Mouse (Mus musculus) T-helper 17 cell (primary cell): ENCODE measurements around the gene Atxn7.

ENCODE experiments used
- in situ Hi-C, 2 experiments: fragments of 300-600 bp; cut with MboI, MseI; formaldehyde crosslinking; loops; 1 replicate in 1 of 2; 2 replicates in 1 of 2; pipeline ENCODE4 v1.15.1; 2025; ENCODE audit warnings: high pct_unique_total_duplicates in 2 of 2

Atxn7 gene

DNA sequence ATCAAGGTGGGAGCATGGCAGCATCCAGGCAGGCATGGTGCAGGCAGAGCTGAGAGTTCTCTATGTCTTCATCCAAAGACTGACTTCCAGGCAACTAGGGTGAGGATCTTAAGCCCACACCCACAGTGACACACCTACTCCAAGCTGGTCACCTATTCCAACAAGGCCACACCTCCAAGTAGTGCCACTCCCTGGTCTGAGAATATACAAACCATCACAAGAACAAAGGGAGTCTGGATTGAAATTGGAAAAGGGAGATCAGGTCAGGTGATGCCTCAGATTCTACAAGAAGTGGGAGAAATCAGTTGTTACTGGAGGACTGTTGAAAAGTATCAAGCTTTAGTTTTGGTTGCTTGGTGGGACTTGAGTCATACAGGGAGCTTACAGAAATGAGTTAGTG lies 98.4 kb downstream of the Atxn7 start:
- in situ Hi-C loops, result loop anchor here in 1 of 2 experiments (25.0 kb wide), 1 partner anchor 578 kb away; no protein-coding TSS in a partner anchor

GRCm38 (mm10) chr14:14062531-14063245 lies 101.4 kb downstream of the Atxn7 start:
- in situ Hi-C loops, result loop anchor here in 1 of 2 experiments (25.0 kb wide), 1 partner anchor 575 kb away; no protein-coding TSS in a partner anchor

- in situ Hi-C loops, result loop anchor here in 1 of 2 experiments (25.0 kb wide), 1 partner anchor 574 kb away; no protein-coding TSS in a partner anchor
Observed at GRCm38 (mm10) chr14:14063382-14063781, 102.1 kb downstream of the Atxn7 start.

GRCm38 (mm10) chr14:14064486-14065141 lies 103.4 kb downstream of the Atxn7 start:
- in situ Hi-C loops, result loop anchor here in 1 of 2 experiments (25.0 kb wide), 1 partner anchor 573 kb away; no protein-coding TSS in a partner anchor

GRCm38 (mm10) chr14:14065142-14065498 lies 103.9 kb downstream of the Atxn7 start:
- in situ Hi-C loops, result loop anchor here in 1 of 2 experiments (25.0 kb wide), 1 partner anchor 572 kb away; no protein-coding TSS in a partner anchor

DNA sequence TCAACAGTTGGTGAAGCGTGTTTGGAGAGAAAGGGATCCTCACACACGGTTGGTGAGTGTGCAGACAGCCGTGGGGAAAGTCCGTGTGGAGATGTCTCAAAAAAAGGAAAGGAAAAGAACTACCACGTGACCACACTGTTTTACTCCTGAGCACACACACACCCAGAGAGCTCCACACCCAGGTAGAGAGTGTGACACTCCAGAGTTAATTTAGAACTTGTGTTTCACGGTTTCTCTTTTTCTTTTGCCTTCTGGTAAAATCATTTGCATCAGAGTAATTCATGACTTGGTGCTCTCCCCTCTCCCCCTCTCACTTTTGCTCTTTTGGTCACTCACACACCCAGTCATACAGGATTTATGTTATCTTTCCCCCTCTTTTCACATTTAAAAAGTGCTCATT lies 105.0 kb downstream of the Atxn7 start:
- in situ Hi-C loops, result loop anchor here in 1 of 2 experiments (25.0 kb wide), 1 partner anchor 571 kb away; no protein-coding TSS in a partner anchor

GRCm38 (mm10) chr14:14067648-14068472 lies 106.6 kb downstream of the Atxn7 start:
- in situ Hi-C loops, result loop anchor here in 1 of 2 experiments (25.0 kb wide), 1 partner anchor 569 kb away; no protein-coding TSS in a partner anchor

DNA sequence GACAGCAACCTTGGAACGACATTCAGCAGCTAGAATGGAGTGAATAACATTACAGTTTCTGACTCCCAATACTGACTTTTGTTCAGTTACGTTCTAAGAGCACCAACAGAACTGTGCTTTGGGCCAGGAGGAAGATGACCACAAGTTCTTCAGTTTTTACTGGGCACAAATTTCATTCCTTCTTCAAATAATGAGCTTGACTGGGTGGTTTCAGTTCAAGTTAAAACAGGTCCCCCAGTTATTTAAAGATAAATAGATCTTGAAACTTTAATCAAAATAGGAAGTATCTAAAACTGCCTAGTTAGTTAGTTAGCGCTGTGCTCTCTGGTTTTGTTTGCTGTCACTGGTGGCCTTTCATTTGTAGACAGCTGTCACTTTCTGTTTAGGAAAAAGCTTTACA lies 107.3 kb downstream of the Atxn7 start:
- in situ Hi-C loops, result loop anchor here in 1 of 2 experiments (25.0 kb wide), 1 partner anchor 569 kb away; no protein-coding TSS in a partner anchor

DNA sequence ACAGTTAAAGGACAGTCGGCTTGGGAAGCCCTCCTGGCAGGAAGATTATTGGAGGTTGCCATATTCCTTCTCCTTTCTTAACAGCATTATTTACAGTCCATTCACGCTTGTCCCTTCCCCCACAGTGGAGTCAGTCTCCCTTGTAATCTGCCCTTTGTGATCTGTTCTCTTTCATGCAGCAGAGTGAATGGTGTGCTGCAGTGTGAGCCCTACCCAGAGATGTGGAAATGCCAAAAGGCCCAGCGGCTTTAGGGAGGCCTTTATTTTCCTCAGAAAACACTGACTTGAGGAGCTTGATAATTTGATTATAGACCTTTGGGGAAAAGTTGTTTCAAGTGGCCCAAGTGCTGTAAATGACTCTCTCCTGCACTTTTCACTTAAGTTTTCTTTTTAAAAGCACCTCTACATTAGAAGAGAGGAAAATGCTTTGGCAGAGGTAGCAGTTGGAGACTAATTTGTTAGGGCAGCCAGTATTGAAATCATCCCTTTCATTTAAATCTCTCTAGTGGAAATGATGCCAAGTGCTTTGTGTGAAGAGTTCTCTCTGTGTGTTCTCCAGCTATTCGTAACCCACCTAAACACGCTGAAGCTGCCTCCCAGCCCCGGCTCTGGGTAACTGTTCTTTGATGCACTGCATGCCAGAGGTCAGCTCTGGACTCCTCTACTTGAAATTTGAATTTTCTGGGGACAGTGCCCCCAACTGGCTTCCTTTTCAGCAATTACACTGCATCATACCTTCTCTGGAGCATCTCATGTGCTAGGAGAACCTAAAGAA lies 109.5 kb downstream of the Atxn7 start:
- in situ Hi-C loops, result loop anchor here in 1 of 2 experiments (25.0 kb wide), 1 partner anchor 567 kb away; no protein-coding TSS in a partner anchor

- in situ Hi-C loops, result loop anchor here in 1 of 2 experiments (25.0 kb wide), 1 partner anchor 566 kb away; no protein-coding TSS in a partner anchor
Observed at GRCm38 (mm10) chr14:14071456-14071855, 110.2 kb downstream of the Atxn7 start.

DNA sequence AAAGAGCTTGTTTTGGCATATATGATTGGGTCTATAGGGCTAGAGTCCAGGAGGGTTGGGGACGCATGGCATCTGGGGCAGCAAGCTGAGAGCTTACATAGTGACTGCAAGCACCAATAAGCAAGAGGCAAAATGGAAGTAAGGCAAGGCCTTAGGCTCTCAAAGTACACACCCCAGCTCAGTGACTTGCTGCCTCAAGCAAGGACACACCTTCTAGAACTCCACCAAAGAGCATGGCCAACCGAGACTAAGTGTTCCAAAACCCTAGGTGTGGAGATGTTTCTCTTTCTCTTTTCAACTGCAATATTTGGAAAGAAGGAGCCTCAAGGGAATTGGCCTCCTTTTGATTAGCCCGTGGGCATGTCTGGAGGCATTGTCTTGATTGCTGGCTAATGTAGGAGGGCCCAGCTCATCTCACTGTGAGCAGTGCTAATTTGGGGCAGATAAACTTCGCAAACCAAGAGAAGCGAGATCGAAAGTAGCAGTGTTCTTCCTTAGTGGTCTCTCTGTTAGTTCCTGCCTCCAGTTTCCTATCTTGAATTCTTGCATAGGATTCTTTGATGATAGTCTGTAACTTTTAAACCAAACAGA lies 119.5 kb downstream of the Atxn7 start:
- in situ Hi-C loops, result no loop called here

- in situ Hi-C loops, result no loop called here
Observed at GRCm38 (mm10) chr14:14083811-14084210, 122.6 kb downstream of the Atxn7 start.

GRCm38 (mm10) chr14:14086711-14087263 lies 125.5 kb downstream of the Atxn7 start:
- in situ Hi-C loops, result no loop called here

- in situ Hi-C loops, result no loop called here
Observed at GRCm38 (mm10) chr14:14087348-14087747, 126.1 kb downstream of the Atxn7 start.

DNA sequence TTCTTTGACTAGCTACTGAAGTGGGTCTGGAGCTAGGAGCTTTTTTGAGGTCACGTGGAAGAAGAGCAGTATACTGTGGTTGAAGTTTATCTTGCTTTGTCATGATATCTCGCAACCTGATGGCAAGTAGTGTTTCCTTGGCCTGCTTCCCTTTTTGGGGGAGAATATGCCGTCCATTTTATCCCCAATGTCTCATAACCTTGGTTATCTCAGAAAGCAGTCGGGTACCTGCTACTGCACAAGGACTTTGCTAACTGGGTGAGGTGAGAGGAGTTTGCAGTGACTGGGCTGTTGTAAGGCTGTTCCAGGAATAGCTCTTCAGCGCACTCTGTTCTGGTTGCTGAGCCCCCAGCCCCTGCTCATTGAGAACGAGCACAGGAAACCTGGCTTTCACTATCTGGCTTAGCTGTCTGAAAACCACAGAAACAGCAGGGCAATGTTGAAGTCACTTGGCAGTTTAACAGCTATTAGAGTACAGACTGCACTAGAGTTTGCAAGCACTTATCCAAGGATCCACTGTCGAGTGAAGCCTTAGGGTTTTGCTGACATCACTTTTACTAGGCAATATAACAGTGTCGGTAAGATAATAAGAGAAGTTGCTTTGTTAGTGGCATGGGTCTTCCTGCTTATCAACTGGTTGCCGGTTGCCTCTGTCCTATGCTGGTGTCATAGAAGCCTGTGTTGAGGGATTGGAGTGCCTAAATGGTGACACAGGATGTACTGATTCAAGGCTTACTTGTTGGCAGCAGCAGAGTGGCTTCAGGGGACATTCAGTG lies 127.0 kb downstream of the Atxn7 start:
- in situ Hi-C loops, result no loop called here

- in situ Hi-C loops, result no loop called here
Observed at GRCm38 (mm10) chr14:14090571-14090970, 129.3 kb downstream of the Atxn7 start.

- in situ Hi-C loops, result no loop called here
Observed at GRCm38 (mm10) chr14:14098330-14098980, 137.2 kb downstream of the Atxn7 start.

DNA sequence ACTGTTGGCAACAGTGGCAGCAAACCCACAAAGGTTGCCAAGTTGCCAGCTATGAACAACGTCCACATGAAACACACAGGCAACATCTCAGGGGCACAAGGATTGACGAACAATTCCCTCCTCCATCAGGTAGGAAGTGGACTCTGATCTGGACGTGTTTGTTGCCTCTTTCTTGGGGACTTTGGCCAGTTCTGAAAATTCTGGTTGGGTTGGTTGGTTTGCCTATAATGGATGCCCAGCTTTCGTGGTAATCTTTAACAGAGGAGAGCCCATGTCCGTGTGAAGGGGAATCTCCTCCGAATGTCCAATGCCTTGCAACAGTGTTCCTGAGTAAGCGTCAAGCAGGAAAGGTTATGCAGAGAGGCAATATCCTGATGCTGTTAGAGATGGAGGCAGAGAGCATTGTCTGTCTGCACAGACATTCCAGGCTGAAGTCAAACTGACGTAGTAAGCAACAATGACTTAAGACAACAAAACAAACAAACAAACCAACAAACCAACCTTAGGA lies 139.6 kb downstream of the Atxn7 start:
- in situ Hi-C loops, result no loop called here
